Mouse (Mus musculus) CD8-positive naive resting alpha-beta T cell, adult 2 months (primary cell): ENCODE results near the gene Fnbp4.

Experiments used
- DNase-seq, 2 experiments: peaks; one replicate each; pipeline ENCODE4 v3.0.0; 2022; ENCODE audit warnings: low read depth in 2 of 2, low spot score in 2 of 2

The Fnbp4 gene

DNA sequence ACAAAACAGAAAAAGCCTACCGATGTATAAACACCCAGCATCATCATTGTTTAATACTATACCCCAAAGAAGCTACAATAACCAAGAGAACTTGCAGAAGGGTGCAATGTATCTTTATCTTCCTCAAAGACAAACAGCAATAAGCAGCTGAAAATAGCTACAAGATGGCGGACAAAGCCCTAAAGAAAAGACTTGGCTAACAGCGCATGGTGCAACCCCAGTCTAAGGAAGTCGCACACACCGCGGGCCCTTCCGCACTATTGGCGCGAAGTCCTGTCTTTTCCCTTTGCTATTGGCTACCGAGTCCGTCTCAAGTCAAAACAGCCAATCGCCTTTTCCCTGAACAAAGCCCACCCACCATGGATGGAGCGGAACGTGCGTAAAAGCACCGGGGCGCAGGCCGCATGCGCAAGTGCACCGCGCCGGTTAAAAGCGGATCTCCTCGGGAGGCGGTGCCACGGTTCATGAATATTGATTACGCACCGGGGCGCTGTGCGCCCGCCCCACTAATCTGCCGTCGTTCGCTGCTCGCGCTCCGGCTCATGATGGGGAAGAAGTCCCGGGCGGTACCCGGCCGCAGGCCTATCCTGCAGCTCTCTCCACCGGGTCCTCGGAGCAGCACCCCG lies at the start of gene Fnbp4:
Gene Fnbp4, plus strand, starts transcription at position 318 of the 626 bp plus-strand sequence.
- peak; percentile 96 to 97 for DNase-seq

DNA sequence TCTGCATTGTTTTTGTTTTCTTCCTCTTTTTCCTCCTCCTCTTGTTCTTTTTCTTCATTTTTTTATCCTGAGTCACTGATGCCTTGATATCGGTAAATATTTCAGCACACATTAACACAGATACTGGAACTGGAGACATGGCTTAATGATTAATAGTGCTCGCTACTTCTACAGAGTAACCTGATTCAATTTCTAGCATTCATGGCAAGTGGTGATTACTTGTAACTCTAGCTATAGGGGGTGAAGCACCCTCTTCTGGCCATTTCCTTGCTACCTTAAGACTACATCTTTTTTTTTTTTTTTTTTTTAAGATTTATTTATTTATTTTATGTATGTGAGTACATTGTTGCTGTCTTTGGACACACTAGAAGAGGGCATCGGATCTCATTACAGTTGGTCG lies 44.2 kb upstream of the Fnbp4 start:
- no peak for DNase-seq

DNA sequence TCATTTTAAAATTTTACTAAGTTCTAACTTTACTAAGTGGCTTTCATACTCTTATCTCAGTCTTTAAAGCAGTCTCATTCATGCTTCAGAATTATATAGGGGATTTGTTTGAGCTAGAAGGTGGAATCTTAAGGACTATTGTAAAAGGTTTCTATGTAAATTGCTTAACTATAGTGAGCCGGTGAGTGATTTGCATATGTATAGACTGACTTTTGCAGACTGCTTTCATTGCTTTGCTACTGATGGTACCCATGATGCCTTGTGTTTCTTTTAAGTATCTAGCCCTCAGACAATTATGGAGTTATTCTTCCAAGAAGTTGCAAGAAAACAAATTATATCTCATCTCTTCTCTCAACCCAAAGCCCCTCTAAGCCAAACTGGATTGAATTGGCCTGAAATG lies 36.6 kb upstream of the Fnbp4 start:
- DNase-seq, result no peak

DNA sequence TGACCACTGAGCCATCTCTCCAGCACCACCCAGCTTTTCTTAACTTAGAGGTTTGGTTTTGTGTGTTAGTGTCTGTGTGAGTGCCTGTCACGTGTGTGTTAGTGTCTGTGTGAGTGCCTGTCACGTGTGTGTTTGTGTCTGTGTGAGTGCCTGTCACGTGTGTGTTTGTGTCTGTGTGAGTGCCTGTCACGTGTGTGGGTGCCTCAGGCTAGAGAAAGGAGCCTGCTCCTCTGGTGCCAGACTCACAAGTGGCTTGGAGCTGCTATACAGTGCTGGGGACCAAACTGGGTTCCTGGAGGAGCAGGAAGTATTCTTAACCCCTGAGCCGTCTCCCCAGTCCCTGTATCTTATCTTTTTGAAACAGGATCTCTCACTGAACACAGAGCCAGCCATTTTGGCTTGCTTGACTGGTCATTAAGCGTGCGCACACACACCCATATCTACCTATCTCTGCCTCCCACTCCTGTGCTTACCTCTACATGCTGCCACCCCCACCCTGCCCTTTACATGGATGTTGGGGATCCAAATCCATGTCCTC lies 29.5 kb upstream of the Fnbp4 start:
- DNase-seq, result no peak

DNA sequence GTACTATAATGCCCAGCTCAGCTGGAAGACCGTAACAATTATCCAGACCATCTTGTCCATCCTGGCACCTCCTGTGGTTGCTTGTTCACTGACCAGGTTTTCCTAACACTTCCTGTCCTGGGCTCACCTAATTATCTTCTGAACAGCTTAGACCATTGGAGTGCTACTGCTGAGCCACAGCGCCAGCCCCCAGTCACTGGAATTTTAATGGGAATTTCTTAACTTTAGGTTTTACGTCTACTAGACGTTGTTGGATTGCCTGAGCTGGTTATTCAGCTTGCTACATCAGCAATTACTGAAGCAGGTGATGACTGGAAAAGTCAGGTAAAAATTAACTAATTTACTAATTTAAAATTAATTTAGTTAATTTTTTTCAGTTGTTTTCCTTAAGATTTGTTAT lies 27.8 kb upstream of the Fnbp4 start:
- no peak for DNase-seq

DNA sequence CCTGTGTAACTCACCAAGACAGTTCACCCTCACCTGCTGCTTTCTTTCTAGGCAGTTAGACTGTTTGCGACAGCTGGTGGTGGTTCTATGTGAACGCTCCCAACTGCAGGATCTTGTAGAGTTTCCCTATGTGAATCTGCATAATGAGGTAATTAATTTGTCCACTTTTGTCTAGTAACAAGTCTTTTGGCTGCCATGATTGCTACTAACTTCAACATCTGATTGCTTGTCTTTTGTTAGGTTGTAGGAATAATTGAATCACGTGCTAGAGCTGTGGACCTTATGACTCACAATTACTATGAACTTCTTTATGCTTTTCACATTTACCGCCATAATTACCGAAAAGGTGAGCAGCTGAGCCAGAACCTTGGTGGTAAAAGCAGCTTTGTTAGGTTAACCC lies 27.2 kb upstream of the Fnbp4 start:
- no peak for DNase-seq

DNA sequence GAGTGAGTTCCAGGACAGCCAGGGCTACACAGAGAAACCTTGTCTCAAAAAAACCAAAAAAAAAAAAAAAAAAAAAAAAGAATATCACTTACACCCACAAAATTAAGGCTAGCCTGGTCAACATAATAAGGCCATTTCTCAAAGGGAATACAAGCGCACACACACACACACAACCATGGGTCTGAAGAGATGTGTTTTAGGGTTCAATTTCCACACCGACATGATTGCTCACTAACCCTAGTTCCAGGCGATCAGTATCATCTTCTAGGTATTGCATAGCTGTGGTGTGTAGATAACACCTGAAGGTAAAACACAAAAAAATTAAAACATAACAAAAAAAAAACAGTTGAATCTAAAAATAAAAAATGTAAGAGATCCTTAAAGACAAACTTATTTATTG lies 18.4 kb upstream of the Fnbp4 start:
- no peak for DNase-seq

DNA sequence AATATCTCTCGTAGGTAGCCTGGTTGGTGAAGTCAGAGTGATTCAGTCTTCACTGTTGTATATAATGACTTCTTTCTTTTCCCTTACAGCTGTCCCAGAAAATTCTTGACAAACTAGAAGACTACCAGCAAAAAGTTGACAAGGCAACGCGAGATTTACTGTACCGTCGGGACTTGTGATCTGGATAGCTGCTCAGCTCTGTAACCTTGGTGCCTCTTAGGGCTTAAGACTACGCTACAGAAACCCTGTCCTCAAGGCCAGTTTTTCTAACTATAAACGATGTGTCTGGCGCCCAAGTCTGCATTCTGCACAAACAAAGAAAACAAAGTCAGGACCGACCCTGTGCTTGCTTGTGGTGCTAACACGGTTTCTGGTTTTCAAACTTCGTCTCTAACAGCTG lies 9.8 kb upstream of the Fnbp4 start:
- DNase-seq, result no peak

DNA sequence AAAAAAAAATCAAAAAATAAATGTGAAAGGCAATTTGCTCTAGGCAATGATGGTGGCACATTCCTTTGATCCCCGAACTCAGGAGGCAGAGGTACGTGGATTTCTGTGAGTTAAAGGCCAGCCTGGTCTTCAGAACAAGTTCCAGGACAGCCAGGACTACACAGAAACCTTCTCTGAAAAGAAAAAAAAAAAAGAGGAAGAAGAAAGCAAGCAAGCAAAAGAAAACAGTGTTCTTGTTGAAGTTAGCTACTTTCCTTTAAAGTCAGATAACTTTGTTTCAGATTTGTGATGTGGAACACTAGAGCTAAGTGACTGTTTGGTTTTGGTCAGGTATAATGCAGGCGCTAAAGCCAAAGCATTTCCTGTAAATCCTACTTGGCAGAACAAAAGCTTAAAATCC lies 6.4 kb upstream of the Fnbp4 start:
- no peak for DNase-seq

DNA sequence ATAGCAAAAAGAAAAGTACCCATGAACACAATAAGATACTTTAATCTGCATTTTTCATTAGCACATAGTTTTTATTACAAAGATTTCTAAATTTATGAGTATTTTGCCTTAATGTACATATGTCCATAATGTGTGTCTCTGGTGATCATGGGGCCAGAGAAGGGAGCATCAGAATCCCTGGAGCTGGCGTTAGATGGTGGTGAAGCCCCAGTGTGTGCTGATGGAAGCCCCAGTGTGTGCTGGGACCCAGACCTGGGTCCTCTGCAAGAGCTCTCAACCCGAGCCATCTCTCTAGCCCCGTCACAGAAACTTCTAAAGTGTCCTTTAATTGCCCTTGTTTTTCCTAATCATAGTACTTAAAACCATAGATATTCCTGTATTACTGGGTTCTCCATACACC lies 5.8 kb upstream of the Fnbp4 start:
- DNase-seq, result no peak

DNA sequence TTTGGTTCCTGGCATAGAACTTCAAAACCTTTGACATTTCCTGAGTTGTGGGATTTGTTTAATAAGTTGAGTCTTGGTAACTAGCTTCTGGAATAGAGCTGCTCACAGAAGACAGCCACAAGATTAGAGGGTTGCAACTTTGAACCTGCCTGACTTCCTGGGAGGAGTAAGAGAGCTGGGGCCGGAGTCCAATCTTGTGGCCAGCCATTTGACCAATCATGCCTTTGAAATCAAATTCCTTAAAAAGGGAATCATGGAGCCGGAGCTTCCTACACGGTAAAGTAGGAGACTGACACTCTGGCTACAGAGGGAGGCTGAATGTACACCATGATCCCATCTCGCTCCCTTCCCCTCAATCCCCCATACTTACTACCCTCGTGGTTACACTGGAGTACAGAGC lies 5.2 kb upstream of the Fnbp4 start:
- DNase-seq, result no peak

DNA sequence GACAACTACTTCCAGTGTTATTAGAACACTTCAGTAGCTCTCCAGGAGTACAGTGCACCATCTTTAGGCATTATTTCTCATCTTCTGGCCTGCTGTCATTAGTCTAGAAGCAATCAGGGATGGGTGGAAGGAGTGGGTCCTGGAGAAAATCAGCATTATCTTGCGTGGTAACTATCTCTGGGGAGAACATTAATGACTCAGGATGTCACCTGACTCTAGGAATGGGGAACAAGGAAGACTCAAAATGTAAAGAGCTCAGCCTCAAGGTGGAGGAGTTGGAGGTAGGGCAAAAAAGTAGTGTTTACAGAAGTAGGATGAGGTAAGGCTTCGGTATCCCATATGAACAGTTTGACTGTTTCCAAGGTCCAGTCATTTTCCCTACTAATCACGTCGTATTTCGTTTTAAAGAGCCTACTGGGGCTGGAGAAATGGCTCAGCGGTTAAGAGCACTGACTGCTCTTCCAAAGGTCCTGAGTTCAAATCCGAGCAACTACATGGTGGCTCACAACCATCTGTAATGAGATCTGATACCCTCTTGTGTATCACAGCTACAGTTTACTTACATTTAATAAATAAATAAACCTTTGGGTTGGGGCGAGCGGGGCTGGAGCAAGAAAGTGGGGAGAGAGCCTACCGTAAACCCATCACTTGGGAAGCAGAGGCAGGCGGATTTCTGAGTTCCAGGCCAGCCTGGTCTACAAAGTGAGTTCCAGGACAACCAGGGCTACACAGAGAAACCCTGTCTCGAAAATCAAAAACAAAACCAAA lies 701 bp upstream of the Fnbp4 start:
- DNase-seq, result no peak

DNA sequence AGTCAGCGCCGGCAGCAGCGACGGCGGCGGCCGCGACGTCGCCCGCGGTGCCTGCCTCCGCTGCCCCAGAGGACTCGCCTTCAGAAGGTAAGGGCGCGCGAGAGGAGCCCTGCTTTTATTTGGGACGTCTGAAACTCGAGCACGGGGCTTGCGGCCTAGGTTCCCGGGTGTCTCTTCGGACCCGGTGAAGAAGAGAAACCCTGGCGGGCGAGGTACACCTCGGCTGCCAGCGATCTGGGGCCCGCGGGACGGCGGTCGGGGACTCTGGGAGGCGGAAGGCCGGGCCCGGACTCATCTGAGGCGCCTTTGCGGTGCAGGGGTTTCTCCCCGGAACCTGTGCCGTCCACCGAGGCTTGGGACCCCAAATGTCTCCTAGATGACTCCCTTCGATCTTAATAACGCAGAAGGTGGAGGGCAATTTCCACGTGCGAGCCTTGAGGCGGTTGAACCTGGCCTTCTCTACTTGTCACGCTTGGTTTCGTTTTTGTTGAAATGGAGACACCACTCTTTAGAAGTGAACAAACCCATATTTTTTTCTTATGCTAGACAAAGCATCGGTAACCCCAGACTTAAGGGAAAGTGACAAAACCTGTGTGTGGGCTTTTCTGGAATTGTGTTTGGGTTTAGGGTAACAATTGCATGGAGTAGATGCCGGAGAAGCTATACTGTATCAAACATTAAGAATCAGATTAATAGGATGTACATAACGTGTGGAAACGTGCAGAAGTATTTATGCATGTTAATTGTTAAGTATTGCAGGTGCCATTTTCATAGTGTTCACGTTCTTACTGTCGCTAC lies 769 bp downstream of the Fnbp4 start:
- DNase-seq, result no peak

DNA sequence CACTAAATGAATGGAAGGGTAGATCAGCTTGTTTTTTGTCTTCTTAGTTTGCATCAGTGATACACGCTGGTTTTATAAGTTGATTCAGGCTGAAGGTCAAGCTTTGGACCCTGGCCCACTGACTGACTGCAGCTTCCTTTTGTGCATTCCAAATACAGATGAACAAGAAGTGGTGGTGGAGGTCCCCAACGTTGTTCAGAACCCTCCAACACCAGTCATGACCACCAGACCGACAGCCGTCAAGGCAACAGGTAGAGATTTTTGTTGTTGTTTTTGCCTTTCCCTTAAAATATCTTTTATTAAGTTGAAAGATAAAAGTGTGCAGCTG lies 1.3 kb downstream of the Fnbp4 start:
- no peak for DNase-seq

DNA sequence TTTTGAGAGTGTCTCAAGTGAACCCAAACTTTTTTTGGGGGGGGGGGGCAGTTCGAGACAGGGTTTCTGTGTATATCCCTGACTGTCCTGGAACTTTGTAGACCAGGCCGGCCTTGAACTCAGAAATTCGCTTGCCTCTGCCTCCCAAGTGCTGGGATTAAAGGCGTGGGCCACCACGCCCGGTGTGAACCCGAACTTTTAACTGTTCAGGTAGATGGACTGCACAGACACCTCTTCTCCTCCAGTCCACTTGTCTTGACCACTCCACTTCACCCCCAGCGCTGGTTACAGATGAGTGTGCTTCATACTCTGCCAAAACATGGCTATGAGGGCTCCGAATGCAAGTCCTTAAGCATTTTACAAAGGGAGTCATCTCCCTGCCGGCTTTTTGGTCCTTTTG lies 2.0 kb downstream of the Fnbp4 start:
- no peak for DNase-seq

DNA sequence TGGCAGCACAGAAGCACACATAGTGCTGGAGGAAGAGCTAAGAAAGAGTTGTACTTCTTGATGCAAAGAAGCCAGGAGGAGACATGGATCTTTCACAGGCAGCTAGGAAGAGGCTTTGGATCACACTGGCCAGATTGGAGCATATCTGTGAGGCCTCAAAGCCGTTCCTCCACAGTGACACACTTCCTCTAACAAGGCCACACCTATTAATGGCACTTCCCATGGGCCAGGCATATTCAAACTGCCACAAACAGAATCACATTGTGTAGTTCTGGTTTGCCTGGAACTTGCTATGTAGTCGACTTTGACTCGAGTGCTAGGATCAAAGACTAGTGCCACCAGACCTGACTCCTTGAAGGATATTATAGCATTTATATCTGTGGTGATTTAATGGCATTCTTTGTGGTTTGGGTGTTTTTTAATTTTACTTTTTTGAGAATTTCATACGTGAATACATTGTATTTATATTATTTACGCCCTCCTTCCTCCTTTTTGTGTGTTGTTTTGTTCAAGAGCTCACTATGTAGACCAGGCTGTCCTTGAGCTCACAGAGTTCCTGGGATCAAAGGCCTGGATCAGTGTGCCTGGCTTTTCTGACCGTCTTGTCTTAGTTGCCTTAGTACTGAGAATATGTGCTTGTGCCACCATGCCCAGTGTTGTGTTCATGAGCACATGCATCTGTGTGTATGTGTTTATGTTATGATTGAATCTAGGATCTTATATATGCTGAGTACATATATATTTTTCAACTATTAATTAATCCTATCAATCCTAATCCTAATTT lies 4.7 kb downstream of the Fnbp4 start:
- no peak for DNase-seq

DNA sequence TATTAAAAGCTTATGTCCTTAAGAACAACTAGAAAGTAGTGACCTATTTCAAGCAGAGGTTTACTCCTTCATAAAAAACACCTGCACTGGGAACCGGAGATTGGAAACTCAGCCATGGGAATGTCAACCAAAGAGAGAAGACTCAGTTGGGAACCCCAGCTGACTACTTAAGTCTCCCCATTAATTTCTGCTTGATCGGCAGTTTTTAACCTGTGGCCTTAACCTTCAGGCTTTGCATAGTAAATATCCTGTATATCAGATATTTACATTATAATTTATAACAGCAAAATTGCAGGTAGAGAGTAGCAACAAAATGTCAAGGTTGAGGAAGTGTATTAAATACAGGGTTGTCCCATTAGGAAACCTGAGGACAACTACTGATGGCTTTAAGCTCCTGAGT lies 8.4 kb downstream of the Fnbp4 start:
- DNase-seq, result no peak

DNA sequence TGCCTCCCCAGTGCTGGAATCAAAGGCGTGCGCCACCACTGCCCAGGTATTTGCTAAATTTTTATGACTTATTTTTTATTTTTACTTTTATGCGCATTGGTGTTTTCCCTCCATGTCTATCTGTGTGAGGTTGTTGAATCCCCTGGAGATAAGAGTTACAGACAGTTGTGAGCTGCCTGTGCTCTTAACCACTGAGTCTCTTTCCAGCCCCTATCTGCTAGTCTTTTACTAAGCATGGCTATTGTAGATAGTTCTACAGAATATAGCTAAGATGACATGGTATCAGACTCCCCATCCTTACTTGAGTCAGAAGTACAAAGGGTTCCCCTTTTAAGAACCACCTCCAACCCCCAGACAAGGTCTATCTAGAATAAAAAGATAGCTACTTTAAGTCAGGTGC lies 9.0 kb downstream of the Fnbp4 start:
- no peak for DNase-seq

DNA sequence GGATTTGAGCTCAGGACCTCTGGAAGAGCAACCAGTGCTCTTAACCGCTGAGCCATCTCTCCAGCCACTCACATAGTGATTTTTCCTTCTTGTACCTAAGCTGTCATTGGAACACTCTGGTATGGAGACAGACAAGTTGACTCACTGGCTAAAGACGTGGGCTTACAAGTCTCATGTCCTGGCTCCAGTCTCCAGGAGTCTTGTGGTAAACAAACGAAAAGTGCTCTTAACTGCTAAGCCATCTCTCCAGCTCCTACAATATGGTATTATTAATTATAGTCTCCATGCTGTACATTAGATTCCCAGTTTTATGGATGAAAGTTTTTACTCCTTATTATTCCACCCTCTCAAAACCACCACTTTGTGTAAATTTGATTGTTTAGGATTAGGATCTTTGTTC lies 20.0 kb downstream of the Fnbp4 start:
- no peak for DNase-seq

DNA sequence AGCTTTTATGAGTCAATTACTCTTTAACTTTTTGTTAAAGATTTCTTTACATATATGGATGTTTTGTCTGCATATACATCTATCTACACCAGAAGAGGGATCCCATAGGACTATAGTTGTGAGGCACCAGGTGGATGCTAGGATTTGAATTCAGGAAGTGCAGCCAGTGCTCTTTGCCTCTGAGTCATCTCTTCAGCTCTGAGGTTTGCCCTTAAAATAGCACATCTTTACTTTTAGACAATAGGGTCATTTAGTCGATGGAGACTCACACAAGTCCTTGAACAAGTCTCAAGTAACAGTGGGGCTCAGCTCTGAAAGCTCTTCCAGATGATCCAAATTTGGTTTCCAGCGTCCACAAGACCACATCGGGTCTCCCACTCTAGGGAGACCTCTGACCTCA lies 36.2 kb downstream of the Fnbp4 start:
- no peak for DNase-seq

DNA sequence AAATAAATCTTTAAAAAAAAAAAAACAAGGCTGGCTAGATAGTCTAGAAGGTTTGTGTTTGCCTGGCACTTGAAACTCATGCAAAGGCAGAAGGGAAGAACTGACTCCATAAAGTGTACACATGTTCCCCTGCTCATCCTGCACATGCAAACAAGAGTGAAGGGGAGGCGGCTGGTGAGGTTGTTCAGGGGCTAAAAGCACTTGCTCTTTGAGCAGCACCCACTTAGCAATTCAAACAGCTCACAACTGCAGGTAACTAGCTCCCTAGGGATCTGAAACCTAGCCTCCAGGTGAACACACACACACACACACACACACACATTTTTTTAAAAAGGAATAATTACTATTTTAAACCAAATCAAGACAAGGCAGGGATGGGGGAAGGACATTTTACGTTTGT lies 36.8 kb downstream of the Fnbp4 start:
- no peak for DNase-seq
